Mouse (Mus musculus): ENCODE data around the gene Ung. TPM values are rescaled to one million over a fixed set of nuclear protein-coding genes. Genes with fewer than 3 reads are reported as not detected.

The Ung gene
- total RNA-seq, 4 experiments from 2014 or later = 21.5 to 30.1 (median 24.2) TPM

DNA sequence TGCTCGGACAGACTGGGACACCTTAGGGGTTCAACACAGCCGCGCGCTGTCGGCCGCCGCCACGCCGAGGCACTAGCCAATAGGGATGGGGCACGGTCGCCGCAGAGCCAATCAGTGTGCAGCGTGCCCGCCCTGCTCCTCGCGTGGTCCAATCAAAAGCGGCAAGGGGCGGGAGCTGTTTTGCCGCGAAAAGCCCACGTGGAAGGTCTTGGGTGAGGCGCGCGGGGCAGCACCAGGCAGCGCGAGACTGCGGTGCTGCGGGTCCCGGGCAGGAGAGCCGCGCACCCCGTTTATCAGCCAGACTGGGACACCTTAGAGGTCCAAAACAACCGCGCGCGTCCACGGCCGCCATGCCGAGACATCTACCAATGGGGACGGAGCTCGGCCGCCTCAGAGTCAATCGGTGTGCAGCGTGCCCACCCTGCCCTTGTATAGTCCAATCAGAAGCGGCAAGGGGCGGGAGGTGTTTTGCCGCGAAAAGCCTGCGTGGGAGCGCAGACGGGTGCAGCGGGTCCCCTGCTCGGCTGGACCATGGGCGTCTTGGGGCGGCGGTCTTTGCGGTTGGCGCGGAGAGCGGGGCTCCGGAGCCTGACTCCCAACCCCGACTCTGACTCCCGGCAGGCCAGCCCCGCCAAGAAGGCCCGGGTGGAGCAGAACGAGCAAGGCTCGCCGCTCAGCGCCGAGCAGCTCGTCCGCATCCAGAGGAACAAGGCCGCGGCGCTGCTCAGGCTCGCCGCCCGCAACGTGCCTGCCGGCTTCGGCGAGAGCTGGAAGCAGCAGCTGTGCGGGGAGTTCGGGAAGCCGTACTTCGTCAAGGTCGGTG is 723 bp downstream of the Ung start:
- DNase-seq (ENCODE audit: low spot score) = peak; percentile 90

GRCm38 (mm10) chr5:114131521-114131840 is 1.3 kb downstream of the Ung start:
- DNase-seq (ENCODE audit: low spot score) = peak; percentile 60

DNA sequence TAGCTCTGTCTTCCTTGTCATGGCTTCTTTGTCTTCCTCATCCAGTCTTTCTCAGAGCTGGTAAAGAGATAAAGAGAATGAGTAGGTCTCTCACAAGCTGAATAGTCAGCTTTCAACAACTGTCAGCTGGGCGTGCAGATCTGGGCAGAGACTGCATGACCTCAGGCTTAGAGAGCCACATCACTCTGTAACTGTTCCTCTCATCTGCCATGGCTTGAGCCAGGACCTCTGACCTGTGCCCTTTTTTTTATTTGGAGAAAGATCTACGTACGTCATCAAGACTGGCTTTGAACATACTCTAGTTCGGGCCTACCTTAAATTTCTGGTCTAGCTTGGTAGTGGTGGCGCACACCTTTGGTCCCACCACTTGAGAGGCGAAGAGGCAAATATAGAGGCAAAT is 2.7 kb downstream of the Ung start:
- DNase-seq (ENCODE audit: low spot score) = no peak

DNA sequence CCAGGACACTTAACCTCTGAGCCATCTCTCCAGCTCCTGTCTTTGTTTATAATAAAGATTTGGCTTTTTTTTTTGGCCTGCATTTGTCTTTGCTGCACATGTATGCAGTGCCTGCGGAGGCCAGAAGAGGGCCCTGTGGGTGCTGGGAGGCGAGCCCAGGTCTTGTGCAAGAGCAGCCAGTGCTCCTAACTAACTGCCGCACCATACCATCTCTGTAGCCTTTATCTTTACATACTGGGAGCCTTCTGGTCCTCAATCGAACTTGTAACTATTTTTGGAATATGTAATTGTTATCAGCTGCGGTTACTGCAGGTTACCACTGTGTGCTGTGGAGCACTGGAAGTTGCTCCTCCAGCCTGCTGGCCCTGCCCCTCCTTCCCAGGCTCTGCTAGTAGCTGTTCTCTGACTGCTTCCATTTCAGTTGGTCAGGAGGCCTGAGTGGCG is 3.9 kb downstream of the Ung start:
- DNase-seq (ENCODE audit: low spot score) = peak; percentile 45

- DNase-seq (ENCODE audit: low spot score) = no peak
Observed at GRCm38 (mm10) chr5:114135516-114135915, 5.3 kb downstream of the Ung start.

- no peak for DNase-seq (ENCODE audit: low spot score)
Observed at GRCm38 (mm10) chr5:114137481-114138276, 7.5 kb downstream of the Ung start.

GRCm38 (mm10) chr5:114138277-114139164 is 8.3 kb downstream of the Ung start:
- peak; percentile 61 for DNase-seq (ENCODE audit: low spot score)

- peak; percentile 94 for DNase-seq (ENCODE audit: low spot score)
Observed at GRCm38 (mm10) chr5:114139175-114139574, 9.0 kb downstream of the Ung start.

DNA sequence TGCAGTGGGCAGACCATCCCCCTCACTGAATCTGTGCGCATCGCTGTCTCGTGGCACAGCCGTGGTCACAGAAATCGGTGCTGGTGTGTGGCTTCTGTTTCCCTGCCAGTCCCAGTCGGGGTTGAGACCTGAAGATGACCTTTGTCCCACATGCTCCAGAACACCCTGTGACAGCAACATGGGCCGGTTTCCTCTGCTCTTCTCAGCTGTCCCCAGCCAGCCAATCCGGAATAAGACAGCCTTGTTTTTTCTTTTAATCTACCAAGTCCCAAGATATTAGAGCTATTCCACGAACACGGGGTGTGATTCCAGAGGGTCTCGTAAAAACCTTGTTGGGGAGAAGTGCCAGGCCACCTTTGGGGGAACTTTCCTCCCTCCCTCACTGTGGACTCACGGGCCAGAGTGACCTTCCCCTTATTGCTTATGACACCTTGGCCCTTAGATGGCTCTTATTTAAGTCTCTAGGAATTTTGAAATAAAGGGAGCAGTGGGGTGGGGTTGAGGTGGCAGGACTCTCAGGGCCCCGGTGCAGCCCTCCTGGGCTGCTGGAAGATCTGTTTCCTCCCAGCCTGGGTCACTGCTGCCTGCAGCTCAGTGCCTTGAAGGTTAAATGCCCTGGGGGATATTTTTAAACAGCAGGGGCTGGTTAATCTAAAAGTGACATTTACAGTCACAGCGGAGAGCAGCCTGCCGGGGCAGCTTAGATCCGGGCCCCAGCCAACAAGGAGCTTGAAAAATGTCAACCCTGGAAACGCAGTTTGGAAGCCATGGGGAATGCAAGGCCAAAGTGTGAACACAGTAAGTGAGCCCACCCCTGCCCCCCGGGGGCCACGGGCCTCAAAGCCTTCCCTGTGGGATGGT is 16.1 kb downstream of the Ung start, which contains the start of gene Acacb:
Gene Acacb (plus strand): TSS at position 508 of the 861 bp plus-strand sequence.
- peak; percentile 67 for DNase-seq (ENCODE audit: low spot score)

- no peak for DNase-seq (ENCODE audit: low spot score)
Observed at GRCm38 (mm10) chr5:114147043-114147972, 17.1 kb downstream of the Ung start.

- no peak for DNase-seq (ENCODE audit: low spot score)
Observed at GRCm38 (mm10) chr5:114152359-114153092, 22.3 kb downstream of the Ung start.

GRCm38 (mm10) chr5:114153490-114153889 is 23.3 kb downstream of the Ung start:
- no peak for DNase-seq (ENCODE audit: low spot score)

- no peak for DNase-seq (ENCODE audit: low spot score)
Observed at GRCm38 (mm10) chr5:114154765-114155164, 24.6 kb downstream of the Ung start.

DNA sequence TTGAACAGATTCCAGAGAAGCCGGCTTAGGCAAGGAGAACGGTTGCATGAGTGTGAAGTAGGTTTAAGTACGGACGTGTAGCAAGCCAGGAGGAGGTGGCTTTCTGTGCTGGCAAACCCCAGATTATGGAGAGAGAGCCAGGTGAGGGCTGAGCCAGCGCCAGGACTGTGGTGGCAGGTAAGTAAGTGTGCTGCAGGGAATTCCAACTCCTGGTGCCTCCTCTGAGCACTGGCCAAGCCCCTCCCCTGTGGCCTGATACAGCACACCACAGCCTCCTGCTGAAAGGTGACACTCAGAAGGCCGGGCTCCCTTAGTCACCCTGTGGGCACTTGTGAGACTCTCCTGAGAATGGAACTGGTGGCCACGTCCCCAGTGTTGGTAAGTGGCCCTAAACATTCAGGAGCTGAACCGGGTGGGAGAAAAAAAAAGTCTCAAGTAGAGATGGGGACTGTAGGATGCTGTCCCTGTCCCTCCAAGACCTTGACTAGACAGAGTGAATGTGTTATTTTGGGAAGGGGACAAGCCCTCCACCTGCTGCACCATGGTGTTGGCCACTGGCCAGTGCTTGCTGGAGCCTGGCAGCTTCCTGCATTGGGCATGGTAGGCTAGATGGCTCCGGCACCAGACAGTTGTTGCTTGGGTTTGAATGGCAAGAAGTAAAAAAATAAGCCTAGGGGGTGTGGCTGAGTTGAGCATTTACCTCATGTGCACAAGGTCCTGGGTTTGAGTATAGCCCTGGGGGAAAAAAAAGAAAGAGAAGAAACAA is 25.2 kb downstream of the Ung start:
- no peak for DNase-seq (ENCODE audit: low spot score)

GRCm38 (mm10) chr5:114157236-114157635 is 27.1 kb downstream of the Ung start:
- no peak for DNase-seq (ENCODE audit: low spot score)

GRCm38 (mm10) chr5:114161424-114161823 is 31.2 kb downstream of the Ung start:
- no peak for DNase-seq (ENCODE audit: low spot score)

DNA sequence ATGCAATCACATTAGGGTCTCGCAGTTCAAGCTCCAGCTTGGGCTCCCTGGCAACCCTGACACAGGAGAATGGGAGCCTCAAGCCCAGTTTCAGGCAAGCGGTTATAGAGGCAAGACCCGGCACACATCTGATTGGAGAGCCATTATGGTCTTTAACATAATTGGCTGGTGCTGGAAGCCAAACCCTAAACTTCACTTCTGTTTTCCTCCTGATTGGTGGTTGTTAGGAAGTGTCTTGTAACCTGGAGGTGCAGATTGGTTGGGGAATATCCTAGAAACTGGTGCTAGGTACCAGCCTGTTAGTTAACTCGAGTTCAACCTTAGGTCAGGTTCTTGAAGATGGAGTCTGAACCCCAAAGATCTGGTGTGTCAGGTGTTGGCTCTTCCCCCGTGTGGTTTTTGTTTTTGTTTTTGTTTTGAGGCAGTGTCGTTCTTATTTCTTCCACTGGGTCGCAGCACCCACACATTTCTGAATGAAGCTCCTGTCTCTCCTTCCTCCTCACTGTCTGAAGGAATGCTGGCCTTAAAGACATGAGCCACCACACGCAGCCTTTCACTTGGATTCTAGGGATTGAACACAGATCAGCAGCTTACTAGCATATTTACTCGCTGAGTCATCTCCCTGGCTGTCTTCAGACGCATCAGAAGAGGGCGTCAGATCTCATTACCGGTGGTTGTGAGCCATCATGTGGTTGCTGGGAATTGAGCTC is 32.1 kb downstream of the Ung start:
- no peak for DNase-seq (ENCODE audit: low spot score)
